Comparison of ENCODE assay signal across 9 mouse cellular contexts in genomic region chr1:90234620-90235054, GRCm38 (mm10). TPM values are rescaled to one million over a fixed set of nuclear protein-coding genes. Genes with fewer than 3 reads are reported as not detected.
DNase-seq lines count a peak whose midpoint lies in the region; ATAC-seq lines count a peak whose summit lies in the region.
"Had no signal": no experiment of that assay in that cellular context is flagged by ENCODE, and none has a peak within 500 bp of the region (broad histone marks: within the 10 kb centered on the region; RNA-seq: fewer than 3 reads in every experiment).

No protein-coding gene starts in this region.

- DNase-seq in kidney, adult 9 months, result peak; percentile 49
- no peak for DNase-seq in kidney, postnatal 10 days
- peak; percentile 38 for DNase-seq in adrenal gland, postnatal 25 days
- DNase-seq in heart, adult 9 months (ENCODE audit: low spot score in 2 of 2), result peak; percentile 53 to 80
- DNase-seq in lung, postnatal 4 days, result peak; percentile 35 to 39
- no peak for DNase-seq in thymus, postnatal 0 days (ENCODE audit: low spot score)
- no peak for DNase-seq in frontal cortex, postnatal 14 days (ENCODE audit: low spot score in 2 of 2)
- DNase-seq: cerebellum, postnatal 25 days had no signal

- no peak for ATAC-seq in inflammation-experienced regulatory T-cells, adult 6 months

RNA-seq across cellular contexts. Expression of gene Ackr3, which starts 30.9 kb away (rescaled TPM):
- total RNA-seq in adrenal gland, postnatal 25 days (2021), result 71.5 and 101 TPM in 2 replicates
- polyA plus RNA-seq in inflammation-experienced regulatory T-cells, adult 6 months (2017; shearing (Covaris generic)), result under 1 TPM in 1 of 3 experiments, not detected in 2; 0.54 TPM
- polyA plus RNA-seq in thymus, postnatal 0 days (2015; fragmentation: Nextera tagmentation; extraction: Ambion mirVana), result 1.6 TPM in 2 replicates

Comparison
In these comparisons a context has a peak if more than half of its experiments do, and no peak if none do; other contexts are left out.
1. DNase-seq: peak in kidney, adult 9 months (single experiment), adrenal gland, postnatal 25 days (single experiment), heart, adult 9 months (2 of 2) and lung, postnatal 4 days (2 of 2); none in kidney, postnatal 10 days (single experiment), thymus, postnatal 0 days (single experiment) and frontal cortex, postnatal 14 days (0 of 2).